Mouse (Mus musculus) limb, embryonic 14.5 days (tissue): Measurements from ENCODE around the gene Scd3. TPM values are rescaled to one million over a fixed set of nuclear protein-coding genes. Genes with fewer than 3 reads are reported as not detected.
A peak's percentile ranks its signal among the peaks of the same experiment; 100 is the strongest.

ENCODE experiments used
- ATAC-seq: fragments of 200-750 bp; cut with Nextera tagmentation; 2 replicates; pipeline ENCODE4 v1.8.0; 2017; ENCODE audit warnings: low read depth, moderate number of reproducible peaks, moderate TSS enrichment; ENCODE audit not compliant: low FRiP score
- DNase-seq: peaks from one replicate; pipeline ENCODE4 v3.0.0-alpha.2; 2015; ENCODE audit warnings: low spot score
- H3K27ac ChIP-seq: fragments of 300-500 bp; sonication (generic); replicated peaks from 2 replicates; pipeline ENCODE4 v1.5.1; 2014; ENCODE audit warnings: low read depth, mild to moderate bottlenecking, low read length, moderate library complexity, mixed read lengths
- H3K27me3 ChIP-seq: fragments of 300-500 bp; sonication (generic); 2 replicates; pipeline ENCODE4 v1.6.1; 2014; ENCODE audit warnings: low read length, mixed read lengths; ENCODE audit not compliant: control insufficient read depth, insufficient read depth
- H3K36me3 ChIP-seq: fragments of 300-500 bp; sonication (generic); 2 replicates; pipeline ENCODE4 v1.6.1; 2014; ENCODE audit warnings: mild to moderate bottlenecking, low read length, moderate library complexity, mixed read lengths; ENCODE audit not compliant: control insufficient read depth, insufficient read depth
- H3K4me1 ChIP-seq: fragments of 300-500 bp; sonication (generic); 2 replicates; pipeline ENCODE4 v1.6.1; 2014; ENCODE audit warnings: antibody characterized with exemption, low read length, mixed read lengths; ENCODE audit not compliant: control insufficient read depth, insufficient read depth
- H3K4me2 ChIP-seq: fragments of 300-500 bp; sonication (generic); replicated peaks from 2 replicates; pipeline ENCODE4 v1.6.1; 2014; ENCODE audit warnings: low read depth, mild to moderate bottlenecking, low read length, moderate library complexity; ENCODE audit not compliant: severe bottlenecking
- H3K4me3 ChIP-seq: fragments of 300-500 bp; sonication (generic); replicated peaks from 2 replicates; pipeline ENCODE4 v1.5.1; 2014; ENCODE audit warnings: low read length
- H3K9ac ChIP-seq: fragments of 300-500 bp; sonication (generic); 2 replicates; pipeline ENCODE4 v1.6.1; 2014; ENCODE audit warnings: mild to moderate bottlenecking, low read depth, low read length, moderate library complexity; ENCODE audit not compliant: severe bottlenecking
- H3K9me3 ChIP-seq: fragments of 300-500 bp; sonication (generic); 2 replicates; pipeline ENCODE4 v1.6.1; 2016; ENCODE audit warnings: low read length; ENCODE audit not compliant: control insufficient read depth
- POLR2A ChIP-seq: fragments of 200-500 bp; IDR thresholded peaks from 2 replicates; pipeline ENCODE4 v1.8.0; 2012; ENCODE audit warnings: inconsistent platforms, mild to moderate bottlenecking, moderate library complexity, borderline replicate concordance; ENCODE audit not compliant: insufficient read depth, insufficient read length; ENCODE audit errors: extremely low read depth
- WGBS: fragments of 180-500 bp; shearing (Covaris S2); extraction: QIAGEN DNeasy Blood & Tissue Kit; methylation state at CpG from one replicate; pipeline ENCODE4 v1.1.7; 2014; 5-methylcytosine and 5-hydroxymethylcytosine counted together
- polyA plus RNA-seq, 2 experiments: library from polyadenylated mRNA; depleted of rRNA in 1 of 2; stranded (reverse) in 1 of 2; unstranded in 1 of 2; fragments of >200 nt; fragmentation: Nextera tagmentation in 1 of 2; extraction: Ambion mirVana in 1 of 2; gene quantifications; 2 replicates each; pipeline versions ENCODE4 v1.2.1 to v1.2.3; 2012 to 2014

Scd3 gene
- polyA plus RNA-seq, 2 experiments: 0.21 TPM; not detected in 1

- H3K27ac ChIP-seq: no peak overlapping the region
- H3K36me3 ChIP-seq: no peaks in the 10 kb centered on the region
- WGBS: 79% methylated on average over 7 of the region's 7 CpGs
- H3K9me3 ChIP-seq: no peaks in the 10 kb centered on the region
- no peaks in the 10 kb centered on the region for H3K27me3 ChIP-seq
- ATAC-seq (no peak), DNase-seq (no peak)
- H3K4me3 ChIP-seq: no peak overlapping the region
- H3K4me1 ChIP-seq: no peaks in the 10 kb centered on the region
- TF ChIP-seq POLR2A: no peak
- no peak overlapping the region for H3K4me2 ChIP-seq
- no peak overlapping the region for H3K9ac ChIP-seq
These were observed 9.2 kb upstream of the Scd3 start for GRCm38 (mm10) chr19:44193906-44194305.

GRCm38 (mm10) chr19:44195138-44195537, 7.9 kb upstream of the Scd3 start:
- no peak overlapping the region for H3K27ac ChIP-seq
- TF ChIP-seq POLR2A: no peak
- H3K36me3 ChIP-seq: no peaks in the 10 kb centered on the region
- no peak overlapping the region for H3K9ac ChIP-seq
- DNase-seq (peak; percentile 65), ATAC-seq (peak; percentile 57; the same call in 1 of the 2 replicates)
- H3K4me1 ChIP-seq: no peaks in the 10 kb centered on the region
- no peak overlapping the region for H3K4me2 ChIP-seq
- H3K4me3 ChIP-seq: no peak overlapping the region
- WGBS: 13% methylated on average over 7 of the region's 7 CpGs
- no peaks in the 10 kb centered on the region for H3K27me3 ChIP-seq
- H3K9me3 ChIP-seq: no peaks in the 10 kb centered on the region

GRCm38 (mm10) chr19:44197053-44197852, 5.8 kb upstream of the Scd3 start:
- Histone ChIP-seq H3K36me3 (no peaks in the 10 kb centered on the region), H3K27me3 (no peaks in the 10 kb centered on the region), H3K9me3 (no peaks in the 10 kb centered on the region), H3K4me2 (no peak overlapping the region), H3K4me1 (no peaks in the 10 kb centered on the region), H3K27ac (no peak overlapping the region), H3K9ac (no peak overlapping the region), H3K4me3 (no peak overlapping the region)
- 86% methylated on average over 10 of the region's 10 CpGs for WGBS
- no peak for DNase-seq
- no peak for ATAC-seq
- TF ChIP-seq POLR2A: no peak

GRCm38 (mm10) chr19:44198494-44198893, 4.6 kb upstream of the Scd3 start:
- DNase-seq (no peak), ATAC-seq (no peak)
- Histone ChIP-seq H3K9ac (no peak overlapping the region), H3K4me2 (no peak overlapping the region), H3K4me1 (no peaks in the 10 kb centered on the region), H3K27me3 (no peaks in the 10 kb centered on the region), H3K36me3 (no peaks in the 10 kb centered on the region), H3K9me3 (no peaks in the 10 kb centered on the region), H3K27ac (no peak overlapping the region), H3K4me3 (no peak overlapping the region)
- no peak for TF ChIP-seq POLR2A
- 87% methylated on average over 6 of the region's 6 CpGs for WGBS

- no peak overlapping the region for H3K4me3 ChIP-seq
- no peak overlapping the region for H3K27ac ChIP-seq
- 80% methylated on average over 2 of the region's 2 CpGs for WGBS
- TF ChIP-seq POLR2A: no peak
- no peaks in the 10 kb centered on the region for H3K9me3 ChIP-seq
- no peak overlapping the region for H3K9ac ChIP-seq
- DNase-seq: no peak
- no peaks in the 10 kb centered on the region for H3K36me3 ChIP-seq
- H3K27me3 ChIP-seq: no peaks in the 10 kb centered on the region
- ATAC-seq: no peak
- no peak overlapping the region for H3K4me2 ChIP-seq
- no peaks in the 10 kb centered on the region for H3K4me1 ChIP-seq
These were observed 4.1 kb upstream of the Scd3 start for GRCm38 (mm10) chr19:44198964-44199363.
